Mouse (Mus musculus) adrenal gland, adult 2 months (tissue): Measurements from ENCODE around the gene Gm3194. TPM values are rescaled to one million over a fixed set of nuclear protein-coding genes. Genes with fewer than 3 reads are reported as not detected.
"Not testable (repeated sequence)": the region's sequence is repeated elsewhere in the genome, so short reads cannot be mapped to it uniquely, and the experiment has no call there.

ENCODE experiments used
- DNase-seq: peaks from one replicate; pipeline ENCODE4 v3.0.0; 2021
- long read RNA-seq: library from polyadenylated mRNA; stranded (forward); transcript quantifications from one replicate; pipeline ENCODE4 v2.0.0, GENCODE M21; 2021
- polyA plus RNA-seq: library from polyadenylated mRNA; depleted of rRNA; stranded (reverse); fragments of >200 nt; gene quantifications from 2 replicates; pipeline ENCODE4 v1.2.3, GENCODE M21; 2012; rRNA removed
- total RNA-seq, 2 experiments: library from RNA; stranded (reverse); gene quantifications; 2 replicates each; pipeline ENCODE4 v1.2.3; 2021

Gm3194 gene
- total RNA-seq (not detected), polyA plus RNA-seq (not detected in 2 replicates)
- long read RNA-seq: 0 reads

GRCm38 (mm10) chr14:5455367-5455766 lies at the start of gene Gm3194:
TSS of gene Gm3194 (minus strand) at chr14:5455467.
- not testable (repeated sequence) for DNase-seq

DNA sequence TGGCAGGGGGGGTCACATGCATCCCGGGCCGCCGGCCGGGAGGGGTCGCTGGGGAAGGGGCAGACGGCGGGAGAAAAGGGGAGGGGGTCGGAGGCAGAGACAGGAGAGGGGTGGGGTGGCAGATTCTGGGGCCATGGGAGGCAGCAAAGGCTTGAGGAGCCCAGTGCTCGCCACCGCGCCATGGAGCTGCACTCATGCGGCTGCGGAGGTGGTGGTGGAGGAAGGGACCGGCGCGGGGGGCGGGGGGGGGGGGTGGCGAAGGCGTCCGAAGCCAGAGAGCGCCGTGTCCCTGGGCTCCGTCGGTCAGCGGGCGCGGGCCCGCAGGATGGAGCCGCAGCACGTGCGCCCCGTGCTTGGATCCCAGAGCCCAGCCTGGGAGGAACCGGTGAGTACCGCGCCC lies 46.1 kb upstream of the Gm3194 start, which contains the start of gene Gm3488:
Gene Gm3488 (plus strand): TSS at position 301 of the 400 bp plus-strand sequence.
- not testable (repeated sequence) for DNase-seq

GRCm38 (mm10) chr14:5483907-5484306 lies 28.6 kb upstream of the Gm3194 start, which contains the start of gene Gm3187:
TSS of gene Gm3187 (plus strand) at chr14:5484207.
- DNase-seq: not testable (repeated sequence)

DNA sequence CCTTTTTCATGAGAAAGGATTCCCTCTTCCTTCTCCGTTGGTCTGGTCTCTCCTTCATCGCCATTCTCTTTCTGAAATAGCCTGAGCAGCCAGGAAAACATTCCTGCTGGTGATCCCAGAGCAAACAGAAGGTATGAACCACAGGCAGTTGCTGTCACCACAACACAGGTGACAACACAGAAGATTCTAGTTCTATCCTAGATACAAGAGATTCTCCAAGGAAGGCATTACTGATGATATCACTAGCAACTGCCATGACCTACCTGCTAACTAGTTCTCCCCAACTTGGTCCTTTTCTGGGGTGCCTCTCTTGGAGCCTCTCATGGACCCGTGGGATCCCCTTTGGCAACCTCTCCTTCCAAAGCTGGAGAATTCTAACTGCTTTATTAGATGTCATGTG lies 22.5 kb upstream of the Gm3194 start, which contains the start of gene Gm8246:
Gene Gm8246 (minus strand): TSS at position 101 of the 400 bp plus-strand sequence.
- DNase-seq: not testable (repeated sequence)

DNA sequence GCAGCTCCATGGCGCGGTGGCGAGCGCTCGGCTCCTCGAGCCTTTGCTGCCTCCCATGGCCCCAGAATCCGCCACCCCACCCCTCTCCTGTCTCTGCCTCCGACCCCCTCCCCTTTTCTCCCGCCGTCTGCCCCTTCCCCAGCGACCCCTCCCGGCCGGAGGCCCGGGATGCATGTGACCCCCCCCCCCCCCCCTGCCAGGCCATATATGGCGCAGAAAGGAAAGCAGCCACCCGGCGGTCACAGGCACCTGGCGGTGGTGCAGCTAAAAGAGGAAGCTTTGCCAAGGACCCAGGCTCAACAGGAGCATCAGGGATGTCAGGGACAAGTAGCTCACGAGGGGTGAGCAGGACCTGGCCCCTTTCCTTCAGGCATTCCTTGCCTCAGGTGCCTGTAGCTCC lies 5.2 kb upstream of the Gm3194 start:
- DNase-seq: not testable (repeated sequence)

DNA sequence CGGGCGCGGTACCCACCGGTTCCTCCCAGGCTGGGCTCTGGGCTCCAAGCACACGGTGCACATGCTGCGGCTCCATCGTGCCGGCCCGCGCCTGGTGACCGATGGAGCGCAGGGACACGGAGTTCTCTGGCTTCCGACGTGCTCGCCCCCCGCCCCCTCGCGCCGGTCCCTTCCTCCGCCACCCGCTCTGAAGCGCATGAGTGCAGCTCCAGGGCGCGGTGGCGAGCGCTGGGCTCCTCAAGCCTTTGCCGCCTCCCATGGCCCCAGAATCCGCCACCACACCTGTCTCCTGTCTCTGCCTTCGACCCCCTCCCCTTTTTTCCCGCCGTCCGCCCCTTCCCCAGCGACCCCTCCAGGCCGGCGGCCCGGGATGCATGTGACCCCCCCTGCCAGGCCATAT lies 66.3 kb downstream of the Gm3194 start, which contains the start of gene Gm3500:
Gene Gm3500 (minus strand): TSS at position 101 of the 400 bp plus-strand sequence.
- DNase-seq: not testable (repeated sequence)

Other genes with a start within 250 kb of the Gm3194 start
- gene Gm3526, start 194.9 kb downstream of the Gm3194 start, total RNA-seq: not detected
- gene Gm3526, start 194.9 kb downstream of the Gm3194 start, polyA plus RNA-seq: 0.06 TPM in 1 of 2 replicates, not detected in the other
- gene Gm3542, start 120.5 kb downstream of the Gm3194 start, total RNA-seq: not detected
- not detected in 2 replicates for gene Gm3542, start 120.5 kb downstream of the Gm3194 start, polyA plus RNA-seq
- gene Gm3500, start 66.4 kb downstream of the Gm3194 start, total RNA-seq: not detected
- not detected in 2 replicates for gene Gm3500, start 66.4 kb downstream of the Gm3194 start, polyA plus RNA-seq
- gene Gm8246, start 22.4 kb upstream of the Gm3194 start, total RNA-seq: not detected
- not detected in 2 replicates for gene Gm8246, start 22.4 kb upstream of the Gm3194 start, polyA plus RNA-seq
- not detected for gene Gm3187, start 28.7 kb upstream of the Gm3194 start, total RNA-seq
- not detected in 2 replicates for gene Gm3187, start 28.7 kb upstream of the Gm3194 start, polyA plus RNA-seq
- not detected for gene Gm3488, start 46.2 kb upstream of the Gm3194 start, total RNA-seq
- gene Gm3488, start 46.2 kb upstream of the Gm3194 start, polyA plus RNA-seq: 0.06 TPM in 1 of 2 replicates, not detected in the other
- not detected for gene Gm3532, start 83.0 kb upstream of the Gm3194 start, total RNA-seq
- gene Gm3532, start 83.0 kb upstream of the Gm3194 start, polyA plus RNA-seq: not detected in 2 replicates
- not detected for gene Gm8265, start 177.6 kb upstream of the Gm3194 start, total RNA-seq
- gene Gm8265, start 177.6 kb upstream of the Gm3194 start, polyA plus RNA-seq: not detected in 2 replicates
- gene Gm9603, start 232.0 kb upstream of the Gm3194 start, total RNA-seq: not detected
- gene Gm9603, start 232.0 kb upstream of the Gm3194 start, polyA plus RNA-seq: not detected in 2 replicates